Mouse (Mus musculus) T-cell, adult 66 days (primary cell): ENCODE results near the gene Bmf. TPM values are rescaled to one million over a fixed set of nuclear protein-coding genes. Genes with fewer than 3 reads are reported as not detected.

Experiments
- total RNA-seq, 2 experiments: library from RNA; stranded (reverse); gene quantifications; 3 replicates in 1 of 2; 4 replicates in 1 of 2; pipeline ENCODE4 v1.2.4; 2023

Bmf gene
- 1 to 10 TPM; 2.9 to 4.6 TPM for total RNA-seq

GRCm38 (mm10) chr2:118549507-118550473 lies at the start of gene Bmf:
Gene Bmf (minus strand): TSS chr2:118549687.

GRCm38 (mm10) chr2:118597673-118598568 lies 48.4 kb upstream of the Bmf start, which contains the start of gene Bub1b:
Gene Bub1b (plus strand): TSS chr2:118598211.

GRCm38 (mm10) chr2:118479550-118479909 lies 70.0 kb downstream of the Bmf start, which contains the start of gene Srp14:
Gene Srp14 (minus strand): TSS chr2:118479711.

Other genes with a start within 250 kb of the Bmf start
- gene Gpr176, start 176.3 kb downstream of the Bmf start, total RNA-seq: not detected
- gene Eif2ak4, start 161.1 kb downstream of the Bmf start, total RNA-seq: 10 to 100 TPM; 16.6 to 20.9 TPM
- 100 to 1,000 TPM; 109 to 119 TPM for gene Srp14, start 70.0 kb downstream of the Bmf start, total RNA-seq
- 1 to 10 TPM; 2.3 to 7.1 TPM for gene Bub1b, start 48.5 kb upstream of the Bmf start, total RNA-seq
- gene Pak6, start 113.6 kb upstream of the Bmf start, total RNA-seq: 1 to 10 TPM in 1 of 2 experiments, under 1 TPM in 1; 0.89 to 1.3 TPM
- gene Ankrd63, start 154.3 kb upstream of the Bmf start, total RNA-seq: 1 to 10 TPM; 2.3 to 3.1 TPM
- 100 to 1,000 TPM; 113 to 119 TPM for gene Plcb2, start 178.8 kb upstream of the Bmf start, total RNA-seq
- 10 to 100 TPM; 26.4 to 31.1 TPM for gene Inafm2, start 196.1 kb upstream of the Bmf start, total RNA-seq
- not detected for gene Ccdc9b, start 213.0 kb upstream of the Bmf start, total RNA-seq
- not detected for gene Phgr1, start 223.1 kb upstream of the Bmf start, total RNA-seq
- gene Disp2, start 230.0 kb upstream of the Bmf start, total RNA-seq: not detected